Mouse (Mus musculus): ENCODE measurements around the gene Sp9. TPM values are rescaled to one million over a fixed set of nuclear protein-coding genes. Genes with fewer than 3 reads are reported as not detected.

The Sp9 gene
- polyA plus RNA-seq (2015; fragmentation: Nextera tagmentation; extraction: Ambion mirVana): 0.88 and 1.3 TPM in 2 replicates

DNA sequence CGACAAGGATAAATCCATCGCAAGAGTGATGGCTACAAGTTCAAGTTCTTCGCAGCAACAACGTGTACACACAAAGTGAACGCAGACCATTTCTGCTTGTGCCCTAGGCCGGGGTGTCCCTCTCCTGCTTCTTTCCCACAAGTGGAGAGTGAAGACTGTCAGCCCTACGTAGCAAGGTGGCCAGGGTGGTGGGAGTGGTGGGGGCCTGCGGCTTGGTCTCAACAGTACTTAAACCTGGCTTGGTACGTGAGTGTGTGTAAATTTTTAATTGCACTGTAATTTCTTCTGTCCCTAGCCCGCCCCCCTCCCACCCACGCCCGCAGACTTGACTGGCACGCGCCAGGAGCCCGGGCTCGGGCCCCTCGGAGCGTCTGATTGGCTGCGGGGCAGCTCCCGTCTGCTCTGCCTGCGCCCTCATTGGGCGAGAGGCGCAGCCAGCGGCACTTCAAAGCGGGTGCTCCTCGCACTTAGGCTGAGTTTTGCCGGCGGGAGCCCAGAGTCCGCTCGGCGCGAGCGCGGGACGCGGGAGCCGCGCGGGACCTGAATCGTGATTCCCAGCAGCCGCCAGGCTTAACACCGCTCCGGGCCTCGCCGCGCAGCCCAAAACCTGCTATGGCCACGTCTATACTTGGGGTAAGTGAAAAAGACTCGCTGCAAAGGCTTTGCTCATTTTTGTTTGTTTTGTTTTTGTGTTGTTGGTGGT lies at the start of gene Sp9:
Gene Sp9 (plus strand): TSS at position 467 of the 703 bp plus-strand sequence.

DNA sequence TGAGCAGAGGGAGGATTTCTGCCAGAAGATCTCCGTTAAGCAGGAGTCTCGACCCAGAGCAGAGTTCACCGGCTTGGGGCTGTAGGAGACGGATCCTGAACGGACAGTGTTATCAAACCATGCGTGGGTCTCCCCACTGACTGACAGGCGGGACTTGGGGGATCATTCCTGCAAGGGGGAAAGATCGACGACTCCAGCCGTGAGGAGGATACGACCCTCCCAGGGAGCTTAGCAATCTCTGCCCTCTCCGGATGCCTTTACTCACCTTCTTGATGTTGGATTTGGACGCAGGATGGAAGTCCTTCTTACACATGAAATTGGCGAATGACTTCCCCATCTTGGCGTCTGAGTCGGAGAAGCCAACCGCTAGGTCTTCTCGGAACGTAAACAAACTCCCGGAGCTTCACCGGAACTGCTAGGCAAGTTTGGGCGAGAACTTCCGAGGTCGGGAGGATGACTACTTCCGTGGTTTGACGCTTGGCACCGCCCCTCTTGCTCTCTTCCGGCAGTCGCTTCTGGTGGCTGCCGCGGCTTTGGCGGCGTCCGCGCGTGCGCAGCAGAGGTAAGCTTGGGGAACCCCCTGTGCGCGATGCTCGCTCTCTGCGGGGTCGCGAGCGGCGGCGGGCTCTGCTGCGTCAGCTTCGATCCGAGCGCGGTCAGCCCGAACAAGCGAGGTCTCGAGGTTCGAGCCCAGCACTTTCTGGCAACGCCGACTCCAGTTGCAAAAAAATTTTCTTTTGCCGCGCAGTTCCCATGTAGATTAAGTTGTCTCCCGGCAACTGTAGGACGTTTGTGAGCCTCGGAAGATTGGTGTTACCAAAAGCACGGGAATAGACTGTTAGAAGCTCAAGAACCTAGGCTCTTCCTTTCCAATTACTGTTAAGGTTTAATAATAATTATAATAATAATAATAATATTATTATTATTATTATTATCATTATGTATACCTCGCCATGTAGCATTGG lies 40.7 kb downstream of the Sp9 start, which contains the start of the genes Scrn3 and Cir1:
Gene Scrn3 (plus strand): TSS at position 450 of the 965 bp plus-strand sequence.
Gene Cir1 (minus strand): TSS at position 550 of the 965 bp plus-strand sequence.

Other genes starting within 250 kb of the Sp9 start
- gene Ola1, start 53.0 kb upstream of the Sp9 start, polyA plus RNA-seq (2015; fragmentation: Nextera tagmentation; extraction: Ambion mirVana): 105 and 115 TPM in 2 replicates
- gene Scrn3, start 40.7 kb downstream of the Sp9 start, polyA plus RNA-seq (2015; fragmentation: Nextera tagmentation; extraction: Ambion mirVana): 8.5 and 9.2 TPM in 2 replicates
- 25.9 and 27.0 TPM in 2 replicates for gene Cir1, start 40.8 kb downstream of the Sp9 start, polyA plus RNA-seq (2015; fragmentation: Nextera tagmentation; extraction: Ambion mirVana)
- 14.8 and 15.4 TPM in 2 replicates for gene Gpr155, start 114.6 kb downstream of the Sp9 start, polyA plus RNA-seq (2015; fragmentation: Nextera tagmentation; extraction: Ambion mirVana)